In the genomic region with DNA sequence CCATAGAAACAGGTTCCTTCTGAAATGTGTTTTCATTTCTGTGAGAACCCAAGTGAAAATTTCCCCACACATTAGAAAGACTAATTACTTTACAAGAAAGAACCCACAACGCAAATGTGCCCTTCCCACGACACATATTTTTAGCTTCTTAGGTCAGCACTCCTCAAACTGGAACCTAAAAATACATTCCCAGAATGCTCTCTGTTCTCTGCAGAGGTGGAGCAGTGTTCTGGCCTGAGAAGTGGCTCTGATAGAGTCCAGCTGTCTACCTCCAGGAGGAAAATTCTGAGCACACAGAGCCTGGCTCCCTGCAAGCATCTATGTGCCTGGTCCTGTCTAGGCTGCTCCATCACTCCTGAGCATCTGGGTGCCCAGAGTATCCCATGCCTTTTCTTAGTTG, we compare ENCODE assay signal across 19 mouse cellular contexts.
A peak's percentile ranks its signal among the peaks of the same experiment; 100 is the strongest.
DNase-seq lines count a peak whose midpoint lies in the region; ATAC-seq and TF ChIP-seq lines count a peak whose summit lies in the region.
"Had no signal": no experiment of that assay in that cellular context is flagged by ENCODE, and none has a peak within 500 bp of the region (broad histone marks: within the 10 kb centered on the region; RNA-seq: fewer than 3 reads in every experiment).

No protein-coding gene starts in this region.

- DNase-seq in heart, adult 8-10 months (ENCODE audit: low spot score), result peak; percentile 36
- no peak for DNase-seq in heart, adult 11 months
- no peak for DNase-seq in stomach, postnatal 0 days (ENCODE audit: low spot score)
- DNase-seq in left cerebral cortex, postnatal 14 days (ENCODE audit: low spot score in 2 of 2), result peak; percentile 39 to 51
- DNase-seq in embryo, embryonic 10 days (ENCODE audit: low spot score), result no peak
- DNase-seq in adrenal gland, postnatal 10 days, result no peak
- DNase-seq: adrenal gland, postnatal 14 days; B cell, adult 2 months; cerebellum, postnatal 25 days; kidney, postnatal 25 days; liver; thymus, adult 2 months had no signal

- H3K4me2 ChIP-seq in stomach, embryonic 14.5 days (replicated peaks; ENCODE audit: low read depth, low read length), result no peak overlapping the region
- no peak overlapping the region for H3K4me2 ChIP-seq in stomach, postnatal 0 days (replicated peaks; ENCODE audit: low read depth)
- no peak overlapping the region for H3K4me2 ChIP-seq in stomach, embryonic 16.5 days (ENCODE audit: low read depth, low read length)
- H3K4me2 ChIP-seq: embryonic facial prominence, embryonic 12.5 days; hindbrain, embryonic 12.5 days; midbrain, embryonic 13.5 days had no signal

- TF ChIP-seq EP300 in stomach, postnatal 0 days (optimal IDR thresholded peaks at IDR 0.05), result no peak

- no peaks in the 10 kb centered on the region for H3K4me1 ChIP-seq in stomach, embryonic 14.5 days (ENCODE audit: control insufficient read depth, insufficient read depth, low read length)
- no peaks in the 10 kb centered on the region for H3K4me1 ChIP-seq in stomach, postnatal 0 days (replicated peaks; ENCODE audit: control insufficient read depth, insufficient read depth)
- H3K4me1 ChIP-seq in stomach, embryonic 16.5 days (ENCODE audit: control insufficient read depth, insufficient read depth, low read length), result no peaks in the 10 kb centered on the region
- H3K4me1 ChIP-seq: embryonic facial prominence, embryonic 12.5 days; hindbrain, embryonic 12.5 days; midbrain, embryonic 13.5 days had no signal

- no peaks in the 10 kb centered on the region for H3K36me3 ChIP-seq in stomach, embryonic 14.5 days (ENCODE audit: control insufficient read depth, insufficient read depth, low read length)
- no peaks in the 10 kb centered on the region for H3K36me3 ChIP-seq in stomach, postnatal 0 days (ENCODE audit: control insufficient read depth, insufficient read depth, low read length)
- H3K36me3 ChIP-seq in stomach, embryonic 16.5 days (ENCODE audit: control insufficient read depth, insufficient read depth, low read length), result no peaks in the 10 kb centered on the region
- H3K36me3 ChIP-seq: embryonic facial prominence, embryonic 12.5 days; hindbrain, embryonic 12.5 days; midbrain, embryonic 13.5 days had no signal

- no peak for TF ChIP-seq CTCF in stomach, postnatal 0 days (IDR thresholded peaks at IDR 0.05; ENCODE audit: low read depth)

- H3K9ac ChIP-seq in stomach, embryonic 14.5 days (replicated peaks; ENCODE audit: low read depth, low read length), result no peak overlapping the region
- no peak overlapping the region for H3K9ac ChIP-seq in stomach, postnatal 0 days (ENCODE audit: low read length)
- no peak overlapping the region for H3K9ac ChIP-seq in stomach, embryonic 16.5 days (ENCODE audit: low read length)
- H3K9ac ChIP-seq: embryonic facial prominence, embryonic 12.5 days; hindbrain, embryonic 12.5 days; midbrain, embryonic 13.5 days had no signal

- 42% methylated on average over 2 of the region's 2 CpGs for WGBS in stomach, embryonic 14.5 days
- 36% methylated on average over 2 of the region's 2 CpGs for WGBS in stomach, postnatal 0 days
- 48% methylated on average over 2 of the region's 2 CpGs for WGBS in stomach, embryonic 16.5 days

- intact Hi-C loops in left cerebral cortex, postnatal 14 days (cut with DNase I), result no loop called here

- H3K27me3 ChIP-seq in stomach, embryonic 14.5 days (ENCODE audit: control insufficient read depth, insufficient read depth, low read length), result no peaks in the 10 kb centered on the region
- no peaks in the 10 kb centered on the region for H3K27me3 ChIP-seq in stomach, postnatal 0 days (ENCODE audit: control insufficient read depth, insufficient read depth, low read length)
- H3K27me3 ChIP-seq in stomach, embryonic 16.5 days (ENCODE audit: control insufficient read depth, insufficient read depth, low read length), result no peaks in the 10 kb centered on the region
- H3K27me3 ChIP-seq: embryonic facial prominence, embryonic 12.5 days; hindbrain, embryonic 12.5 days; midbrain, embryonic 13.5 days had no signal

- no peak overlapping the region for H3K27ac ChIP-seq in stomach, embryonic 14.5 days (ENCODE audit: low read length)
- H3K27ac ChIP-seq in stomach, postnatal 0 days (replicated peaks), result no peak overlapping the region
- H3K27ac ChIP-seq in stomach, embryonic 16.5 days (ENCODE audit: low read length), result no peak overlapping the region
- H3K27ac ChIP-seq: embryonic facial prominence, embryonic 12.5 days; hindbrain, embryonic 12.5 days; macrophage; midbrain, embryonic 13.5 days had no signal

- peak; percentile 51; the same call in 1 of the 2 replicates for ATAC-seq in stomach, embryonic 14.5 days (ENCODE audit: insufficient number of reproducible peaks, insufficient read depth, low FRiP score, low read depth)
- no peak for ATAC-seq in stomach, postnatal 0 days (ENCODE audit: low FRiP score, low TSS enrichment)
- 0 out of 2 replicates have a peak, but pooled peaks have one; percentile 63 for ATAC-seq in stomach, embryonic 16.5 days (ENCODE audit: insufficient read depth, low FRiP score)
- ATAC-seq: intestine, embryonic 16.5 days; midbrain, embryonic 13.5 days had no signal

- H3K4me3 ChIP-seq in stomach, embryonic 14.5 days (ENCODE audit: low read depth, low read length), result no peak overlapping the region
- no peak overlapping the region for H3K4me3 ChIP-seq in stomach, postnatal 0 days (ENCODE audit: low read depth, low read length)
- no peak overlapping the region for H3K4me3 ChIP-seq in stomach, embryonic 16.5 days (replicated peaks; ENCODE audit: low read length)
- H3K4me3 ChIP-seq: embryonic facial prominence, embryonic 12.5 days; hindbrain, embryonic 12.5 days; midbrain, embryonic 13.5 days had no signal

- H3K9me3 ChIP-seq in stomach, embryonic 14.5 days (ENCODE audit: control insufficient read depth, low read depth, low read length), result no peaks in the 10 kb centered on the region
- no peaks in the 10 kb centered on the region for H3K9me3 ChIP-seq in stomach, postnatal 0 days (ENCODE audit: control insufficient read depth, low read length)
- no peaks in the 10 kb centered on the region for H3K9me3 ChIP-seq in stomach, embryonic 16.5 days (replicated peaks; ENCODE audit: control insufficient read depth, low read length)
- H3K9me3 ChIP-seq: embryonic facial prominence, embryonic 12.5 days; hindbrain, embryonic 12.5 days; midbrain, embryonic 13.5 days had no signal

Comparison
In these comparisons a context has a peak if more than half of its experiments do, and no peak if none do; other contexts are left out.
1. DNase-seq: peak in heart, adult 8-10 months (single experiment) and left cerebral cortex, postnatal 14 days (2 of 2); none in heart, adult 11 months (single experiment), stomach, postnatal 0 days (single experiment), embryo, embryonic 10 days (single experiment) and adrenal gland, postnatal 10 days (single experiment).